Mouse (Mus musculus) kidney, adult 8-10 months (tissue): ENCODE results near the gene Ap2b1.
A peak's percentile ranks its signal among the peaks of the same experiment; 100 is the strongest.
"Not testable (repeated sequence)": the region's sequence is repeated elsewhere in the genome, so short reads cannot be mapped to it uniquely, and the experiment has no call there.

Experiments
- DNase-seq, 2 experiments: peaks; one replicate each; pipeline ENCODE4 v3.0.0; 2022

Gene Ap2b1

DNA sequence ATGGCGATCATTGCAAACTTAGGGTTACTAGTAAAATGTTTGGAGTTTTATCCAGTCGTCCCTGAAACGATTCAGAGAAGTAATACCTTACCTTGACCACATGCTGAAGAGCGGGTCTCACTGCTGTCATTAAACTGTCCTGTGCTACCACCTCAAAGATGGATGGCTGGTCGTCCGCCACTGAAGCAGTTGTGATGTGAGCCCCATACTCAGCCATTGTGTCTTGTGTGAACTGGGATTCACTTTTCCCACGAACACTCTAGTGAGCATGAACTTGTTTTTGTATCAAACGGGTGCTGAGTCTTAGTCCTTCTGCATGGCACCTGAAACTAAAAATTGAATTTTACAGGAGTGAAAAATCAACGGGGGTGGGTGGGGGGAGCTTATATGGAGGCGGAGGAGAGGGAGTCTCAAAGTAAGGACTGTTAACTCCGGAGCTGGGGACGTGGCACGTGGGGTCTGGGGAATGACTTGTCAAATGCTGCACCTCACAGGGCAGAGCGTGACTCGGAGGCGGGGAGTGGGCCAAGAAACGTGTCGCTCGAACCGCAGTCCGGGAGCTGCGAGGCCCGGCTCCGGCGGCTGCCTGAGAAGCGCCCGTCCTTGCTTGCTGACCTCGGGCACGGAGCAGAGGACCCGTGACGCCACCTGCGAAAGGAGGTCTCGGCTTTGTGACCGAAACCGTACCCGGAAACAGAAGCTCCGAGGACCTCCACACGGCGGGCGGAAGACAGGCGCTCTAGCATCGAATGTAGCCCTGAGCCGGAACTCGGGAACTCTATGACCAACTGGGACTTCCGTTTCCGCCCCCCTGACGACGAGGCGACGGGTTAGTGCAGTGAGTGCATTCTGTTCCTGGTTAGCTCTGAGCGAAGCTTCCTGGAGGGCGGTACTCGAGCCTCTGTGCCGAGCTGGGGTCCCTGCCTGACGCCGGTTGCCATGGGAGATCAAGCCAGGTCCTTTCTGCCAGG lies at the start of gene Ap2b1:
Gene Ap2b1, plus strand, starts transcription at position 800 of the 971 bp plus-strand sequence.
- DNase-seq = peak; percentile 95 to 96

DNA sequence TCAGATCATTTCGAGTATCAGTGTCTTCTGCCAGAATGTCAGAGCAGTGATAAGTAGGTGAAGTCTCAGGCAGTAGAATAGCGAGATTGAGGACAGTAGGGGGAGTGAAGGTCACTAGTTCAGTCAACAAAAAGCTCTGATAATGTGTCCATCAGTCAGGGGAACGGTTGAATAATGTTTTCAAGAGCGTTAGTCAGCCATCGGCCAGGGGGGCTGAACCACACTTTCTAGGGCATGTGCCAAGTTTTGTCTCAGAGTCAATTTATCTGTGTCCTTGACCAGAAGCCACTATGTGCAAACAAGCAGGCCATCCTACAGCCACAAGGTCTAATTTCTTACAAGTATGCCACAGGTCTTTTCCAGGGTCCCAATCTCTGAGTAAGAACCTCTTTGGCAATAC lies 41.6 kb upstream of the Ap2b1 start:
- DNase-seq = not testable (repeated sequence)

GRCm38 (mm10) chr11:83262673-83263072 lies 36.2 kb upstream of the Ap2b1 start:
- DNase-seq = no peak

DNA sequence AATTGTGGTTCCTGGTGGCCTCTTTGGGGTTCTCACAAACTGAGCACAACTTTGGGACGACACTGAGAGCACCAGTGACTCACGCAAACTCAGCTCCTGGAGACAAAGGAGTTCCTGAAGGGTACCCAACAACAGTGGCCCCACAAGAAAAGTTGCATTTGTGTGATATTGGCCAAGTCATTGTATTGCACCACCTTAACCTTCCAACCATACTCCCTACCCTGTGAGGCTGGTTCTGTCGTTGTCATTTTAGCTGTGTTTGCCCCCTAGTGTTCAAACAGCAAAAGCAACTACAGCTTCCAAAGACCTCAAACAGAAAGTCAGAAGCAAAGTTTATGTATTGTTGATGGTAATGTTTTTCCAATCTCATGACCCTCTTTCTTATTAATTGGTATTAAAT lies 35.7 kb upstream of the Ap2b1 start:
- DNase-seq = no peak

- no peak for DNase-seq
These were observed 28.0 kb upstream of the Ap2b1 start for GRCm38 (mm10) chr11:83270842-83271150.

GRCm38 (mm10) chr11:83271151-83271950 lies 27.5 kb upstream of the Ap2b1 start:
- peak; percentile 81 to 84 for DNase-seq

GRCm38 (mm10) chr11:83271951-83272843 lies 26.6 kb upstream of the Ap2b1 start:
- DNase-seq = peak in 1 of 2 experiments; percentile 14

- no peak for DNase-seq
These were observed 22.6 kb upstream of the Ap2b1 start for GRCm38 (mm10) chr11:83276251-83276650.

GRCm38 (mm10) chr11:83279024-83279423 lies 19.8 kb upstream of the Ap2b1 start:
- no peak for DNase-seq

GRCm38 (mm10) chr11:83279691-83280090 lies 19.1 kb upstream of the Ap2b1 start:
- no peak for DNase-seq

GRCm38 (mm10) chr11:83282084-83282483 lies 16.7 kb upstream of the Ap2b1 start:
- DNase-seq = no peak

DNA sequence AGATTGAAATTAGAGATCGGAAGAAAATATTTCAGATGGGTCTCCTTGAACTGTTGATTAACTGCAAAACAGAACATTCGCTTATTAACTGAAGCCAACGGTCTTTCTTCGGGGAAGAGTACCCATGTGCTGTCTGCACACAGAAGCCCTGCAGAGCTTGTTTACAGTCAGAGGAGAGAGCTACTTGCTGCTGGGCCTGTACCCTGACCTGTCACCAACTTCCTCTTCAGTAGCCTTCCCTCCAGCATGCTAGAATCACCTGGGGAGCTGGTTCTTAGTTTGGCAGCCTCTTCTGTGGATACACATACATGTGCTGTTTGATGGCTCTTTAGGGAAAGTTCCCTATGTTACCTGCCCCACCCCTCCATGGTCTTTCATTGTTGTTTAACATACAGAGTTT lies 13.2 kb upstream of the Ap2b1 start:
- DNase-seq = no peak

GRCm38 (mm10) chr11:83286566-83286965 lies 12.3 kb upstream of the Ap2b1 start, which contains the start of gene Slfn14:
Gene Slfn14, minus strand, starts transcription at chr11:83286726.
- no peak for DNase-seq

GRCm38 (mm10) chr11:83289036-83289435 lies 9.8 kb upstream of the Ap2b1 start:
- DNase-seq = no peak

- no peak for DNase-seq
These were observed 9.2 kb upstream of the Ap2b1 start for GRCm38 (mm10) chr11:83289633-83290032.

GRCm38 (mm10) chr11:83291375-83292250 lies 7.2 kb upstream of the Ap2b1 start:
- DNase-seq = peak; percentile 95 to 97

DNA sequence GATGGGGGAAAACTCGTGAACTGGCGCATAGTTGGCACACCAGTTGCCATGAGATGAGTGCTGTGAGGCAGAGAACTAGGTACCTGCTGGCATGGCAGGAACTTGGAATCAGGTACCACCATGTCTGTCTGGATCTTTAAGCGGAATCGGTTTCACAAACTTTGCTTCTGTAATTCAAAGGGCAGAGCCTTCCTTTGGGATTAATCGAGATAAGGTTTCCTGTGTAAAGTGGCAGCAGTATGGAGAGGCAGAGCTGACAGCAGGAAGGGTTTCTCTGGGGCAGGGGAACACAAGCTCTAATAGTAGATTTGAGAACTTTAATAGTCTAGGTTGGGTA lies 6.6 kb upstream of the Ap2b1 start:
- DNase-seq = no peak

DNA sequence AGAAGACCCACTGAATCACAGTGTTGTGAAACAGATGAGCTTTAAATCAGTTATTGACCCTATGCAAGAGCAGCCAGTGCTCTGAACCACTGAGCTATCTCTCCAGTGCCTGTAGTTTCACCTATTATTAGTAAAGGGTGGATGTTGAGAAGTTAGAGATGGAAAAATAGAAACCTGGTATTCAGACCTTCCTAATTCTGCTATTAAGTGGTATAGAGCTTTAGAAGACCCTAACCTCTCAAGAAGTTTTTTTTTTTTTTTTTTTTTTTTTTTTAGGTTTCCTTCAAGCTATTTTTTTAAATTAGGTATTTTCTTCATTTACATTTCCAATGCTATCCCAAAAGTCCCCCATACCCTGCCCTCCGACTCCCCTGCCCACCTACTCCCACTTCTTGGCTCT lies 5.6 kb upstream of the Ap2b1 start:
- DNase-seq = no peak

- DNase-seq = no peak
These were observed 4.7 kb upstream of the Ap2b1 start for GRCm38 (mm10) chr11:83294133-83294532.

DNA sequence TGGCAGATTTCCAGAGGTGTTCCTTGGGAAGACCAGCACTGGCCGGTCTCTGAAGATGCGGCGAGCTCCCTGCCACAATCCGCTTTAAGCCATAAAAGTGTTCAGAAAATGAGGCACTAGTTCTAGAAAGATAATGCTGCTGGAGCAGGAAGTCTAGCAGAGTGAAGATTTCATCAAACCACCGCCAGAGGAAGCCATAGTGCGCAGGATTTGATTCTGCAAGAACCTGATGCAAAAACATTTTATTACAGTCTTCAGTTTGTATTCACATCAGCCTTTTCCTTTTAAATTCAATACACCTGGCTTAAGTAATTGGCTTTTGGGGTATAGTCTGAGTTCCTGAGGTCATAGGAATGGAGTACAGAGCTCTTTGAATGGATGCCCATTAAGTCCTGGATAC lies 1.0 kb upstream of the Ap2b1 start:
- no peak for DNase-seq

GRCm38 (mm10) chr11:83299724-83300123 lies 900 bp downstream of the Ap2b1 start:
- no peak for DNase-seq

DNA sequence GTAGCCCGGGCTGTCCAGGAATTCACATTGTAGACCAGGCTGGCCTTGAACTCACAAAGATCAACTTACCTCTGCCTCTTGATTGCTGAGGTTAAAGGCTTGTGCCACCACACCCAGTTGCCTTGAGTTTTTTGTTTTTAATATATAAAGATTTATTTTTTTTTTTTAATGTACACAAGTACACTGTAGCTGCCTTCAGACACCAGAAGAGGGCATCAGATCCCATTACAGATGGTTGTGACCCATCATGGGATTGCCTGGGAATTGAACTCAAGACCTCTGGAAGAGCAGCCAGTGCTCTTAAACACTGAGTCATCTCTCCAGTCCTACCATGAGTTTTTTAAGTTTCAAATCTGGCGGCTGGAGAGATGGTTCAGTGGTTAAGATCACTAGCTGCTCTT lies 2.6 kb downstream of the Ap2b1 start:
- no peak for DNase-seq
